Mouse (Mus musculus): ENCODE data around the gene Cxcr6.

DNA sequence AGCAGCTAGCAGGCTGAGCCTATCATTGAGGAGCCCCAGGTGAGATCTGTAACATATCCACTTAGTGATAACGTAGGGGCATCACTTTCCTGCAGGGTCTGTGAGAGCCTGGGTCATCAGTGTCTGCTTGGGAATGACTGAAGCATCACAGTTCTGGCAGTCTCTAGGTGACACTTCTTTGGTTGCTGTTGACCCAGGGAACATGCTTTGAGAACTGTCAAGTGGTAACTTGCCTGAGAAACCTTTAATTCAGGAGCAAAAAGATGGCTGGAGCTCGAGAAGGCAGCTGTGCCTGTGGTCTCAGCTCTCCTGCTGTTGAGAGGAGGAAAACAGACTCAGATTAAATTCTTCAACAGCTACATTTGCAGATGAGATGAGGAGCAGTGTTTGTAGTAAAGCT is 48.9 kb upstream of the Cxcr6 start:
- TF ChIP-seq POLR2A (IDR thresholded peaks at IDR 0.05; ENCODE audit: control insufficient read depth, low read depth, low read length) (no peak), CTCF (IDR thresholded peaks at IDR 0.05; ENCODE audit: control insufficient read depth, insufficient read depth, insufficient replicate concordance, low read depth, low read length) (no peak)
